Mouse (Mus musculus) MEL (cell line): Measurements from ENCODE around the gene Svs5. TPM values are rescaled to one million over a fixed set of nuclear protein-coding genes. Genes with fewer than 3 reads are reported as not detected.

Experiments used
- DNase-seq: peaks from one replicate; pipeline ENCODE4 v3.0.0; 2011; ENCODE audit warnings: low read depth, low spot score
- H3K27ac ChIP-seq: 2 replicates; pipeline ENCODE4 v1.5.1; 2012; ENCODE audit warnings: low read depth, mild to moderate bottlenecking, control low read depth, low read length, moderate library complexity; ENCODE audit not compliant: control insufficient read depth
- H3K27me3 ChIP-seq, 2 experiments: fragments of 150-350 bp in 1 of 2; sonication (generic) in 1 of 2; 2 replicates each; pipeline ENCODE4 v1.6.1; 2012; ENCODE audit warnings: low read length in 2 of 2, mild to moderate bottlenecking in 2 of 2, improper control_type of control experiment in 1 of 2, moderate library complexity in 1 of 2; ENCODE audit not compliant: insufficient read depth in 2 of 2, control insufficient read depth in 1 of 2
- H3K36me3 ChIP-seq, 2 experiments: 2 replicates each; pipeline ENCODE4 v1.6.1; 2012 to 2014; ENCODE audit warnings: low read length in 2 of 2, improper control_type of control experiment in 1 of 2, inconsistent platforms in 1 of 2, mild to moderate bottlenecking in 1 of 2; ENCODE audit not compliant: insufficient read depth in 2 of 2, control insufficient read depth in 1 of 2
- H3K4me1 ChIP-seq, 2 experiments: fragments of 150-350 bp in 1 of 2; sonication (generic) in 1 of 2; 2 replicates each; pipeline ENCODE4 v1.6.1; 2012; ENCODE audit warnings: low read length in 2 of 2, improper control_type of control experiment in 1 of 2, mild to moderate bottlenecking in 1 of 2; ENCODE audit not compliant: insufficient read depth in 2 of 2, control insufficient read depth in 1 of 2
- H3K4me3 ChIP-seq, 2 experiments: fragments of 150-350 bp in 1 of 2; sonication (generic) in 1 of 2; 2 replicates each; pipeline ENCODE4 v1.5.1; 2012; ENCODE audit warnings: low read depth in 2 of 2, low read length in 2 of 2, mild to moderate bottlenecking in 2 of 2, moderate library complexity in 2 of 2, control low read depth in 1 of 2, improper control_type of control experiment in 1 of 2; ENCODE audit not compliant: control insufficient read depth in 1 of 2, insufficient read depth in 1 of 2
- H3K79me2 ChIP-seq: 2 replicates; pipeline ENCODE4 v1.6.1; 2012; ENCODE audit warnings: mild to moderate bottlenecking, low read length, moderate library complexity; ENCODE audit not compliant: control insufficient read depth, poor library complexity, insufficient read depth
- H3K9ac ChIP-seq: 2 replicates; pipeline ENCODE4 v1.6.1; 2012; ENCODE audit warnings: low read depth, mild to moderate bottlenecking, control low read depth, low read length, moderate library complexity; ENCODE audit not compliant: control insufficient read depth, poor library complexity, severe bottlenecking
- H3K9me3 ChIP-seq: fragments of 150-350 bp; sonication (generic); replicated peaks from 2 replicates; pipeline ENCODE4 v1.6.1; 2012; ENCODE audit warnings: mild to moderate bottlenecking, low read length, improper control_type of control experiment, moderate library complexity; ENCODE audit not compliant: insufficient read depth
- CHD1 ChIP-seq: IDR thresholded peaks from 2 replicates; pipeline ENCODE4 v1.6.1; 2012; ENCODE audit warnings: low read depth, mild to moderate bottlenecking, inconsistent platforms, low read length, improper control_type of control experiment
- ELF1 ChIP-seq: IDR thresholded peaks from 2 replicates; pipeline ENCODE4 v1.6.1; 2014; ENCODE audit warnings: low read depth, mild to moderate bottlenecking, inconsistent platforms, low read length, improper control_type of control experiment, moderate library complexity
- EP300 ChIP-seq, 2 experiments: IDR thresholded peaks; 2 replicates each; pipeline ENCODE4 v1.6.1; 2011; ENCODE audit warnings: improper control_type of control experiment in 2 of 2, low read length in 2 of 2, low read depth in 1 of 2, mild to moderate bottlenecking in 1 of 2
- GABPA ChIP-seq: IDR thresholded peaks from 2 replicates; pipeline ENCODE4 v1.6.1; 2012; ENCODE audit warnings: low read depth, mild to moderate bottlenecking, inconsistent platforms, low read length, improper control_type of control experiment, moderate library complexity
- MAFK ChIP-seq: IDR thresholded peaks from 2 replicates; pipeline ENCODE4 v1.6.1; 2011; ENCODE audit warnings: low read depth, mild to moderate bottlenecking, low read length, improper control_type of control experiment, borderline replicate concordance
- MAZ ChIP-seq: IDR thresholded peaks from 2 replicates; pipeline ENCODE4 v1.6.1; 2012; ENCODE audit warnings: low read depth, mild to moderate bottlenecking, inconsistent platforms, low read length, improper control_type of control experiment
- NELFE ChIP-seq: IDR thresholded peaks from 2 replicates; pipeline ENCODE4 v1.6.1; 2011; ENCODE audit warnings: low read depth, low read length, improper control_type of control experiment
- POLR2AphosphoS5 ChIP-seq: IDR thresholded peaks from 2 replicates; pipeline ENCODE4 v1.6.1; 2012; ENCODE audit warnings: low read depth, borderline replicate concordance, mild to moderate bottlenecking, inconsistent platforms, low read length, moderate library complexity, mixed read lengths
- RCOR1 ChIP-seq: IDR thresholded peaks from 2 replicates; pipeline ENCODE4 v1.6.1; 2012; ENCODE audit warnings: low read depth, mild to moderate bottlenecking, inconsistent platforms, low read length, improper control_type of control experiment
- SMC3 ChIP-seq: IDR thresholded peaks from 2 replicates; pipeline ENCODE4 v1.6.1; 2011; ENCODE audit warnings: low read depth, low read length, improper control_type of control experiment
- TAL1 ChIP-seq: IDR thresholded peaks from 2 replicates; pipeline ENCODE4 v1.6.1; 2012; ENCODE audit warnings: mild to moderate bottlenecking, inconsistent platforms, low read length, moderate library complexity, mixed read lengths
- ZC3H11A ChIP-seq: IDR thresholded peaks from 2 replicates; pipeline ENCODE4 v1.6.1; 2012; ENCODE audit warnings: low read depth, mild to moderate bottlenecking, inconsistent platforms, low read length, improper control_type of control experiment
- ZKSCAN1 ChIP-seq: IDR thresholded peaks from 2 replicates; pipeline ENCODE4 v1.6.1; 2012; ENCODE audit warnings: low read depth, mild to moderate bottlenecking, inconsistent platforms, low read length, improper control_type of control experiment, moderate library complexity
- polyA plus RNA-seq, 2 experiments: library from polyadenylated mRNA; stranded (reverse) in 1 of 2; unstranded in 1 of 2; fragments of >175 nt in 1 of 2; fragments of >200 nt in 1 of 2; gene quantifications; 2 replicates each; pipeline versions ENCODE4 v1.2.1 to v1.2.4; 2012; ENCODE audit warnings: low replicate concordance in 2 of 2, low read depth in 1 of 2; ENCODE audit not compliant: insufficient read length in 2 of 2, insufficient read depth in 1 of 2, missing spikeins in 1 of 2
- total RNA-seq: library from RNA; depleted of rRNA; stranded (reverse); fragments of 300-350 nt; gene quantifications from 2 replicates; pipeline ENCODE4 v1.2.3, GENCODE M21; 2012

Svs5 gene
- total and polyA plus RNA-seq, 3 experiments = not detected

- Histone ChIP-seq H3K9me3 (no peaks in the 10 kb centered on the region), H3K4me1 (no peaks in the 10 kb centered on the region), H3K79me2 (no peaks in the 10 kb centered on the region), H3K27me3 (peaks cover 3 to 6% of the 10 kb centered on the region in 2 experiments; a peak in 3 of 4 replicates), H3K4me3 (no peak overlapping the region), H3K9ac (no peak overlapping the region), H3K27ac (no peak overlapping the region), H3K36me3 (no peaks in the 10 kb centered on the region)
- TF ChIP-seq MAZ = no peak
- TF ChIP-seq ZC3H11A = no peak
- no peak for TF ChIP-seq MAFK
- DNase-seq = no peak
Measured at GRCm38 (mm10) chr2:164371371-164371770, 38.8 kb downstream of the Svs5 start.

GRCm38 (mm10) chr2:164372408-164373053 is 40.0 kb downstream of the Svs5 start:
- H3K4me1 ChIP-seq = no peaks in the 10 kb centered on the region
- H3K36me3 ChIP-seq = no peaks in the 10 kb centered on the region
- H3K9me3 ChIP-seq = no peaks in the 10 kb centered on the region
- H3K79me2 ChIP-seq = no peaks in the 10 kb centered on the region
- no peak overlapping the region for H3K4me3 ChIP-seq
- H3K9ac ChIP-seq = no peak overlapping the region
- TF ChIP-seq SMC3 (no peak), GABPA (no peak), CHD1 (no peak), ZKSCAN1 (no peak), TAL1 (no peak), POLR2AphosphoS5 (no peak), ELF1 (no peak), RCOR1 (no peak)
- H3K27ac ChIP-seq = no peak overlapping the region
- DNase-seq = no peak
- H3K27me3 ChIP-seq = peaks cover 3 to 6% of the 10 kb centered on the region in 2 experiments; a peak in 3 of 4 replicates

- DNase-seq = no peak
- Histone ChIP-seq H3K4me1 (no peaks in the 10 kb centered on the region), H3K27ac (no peak overlapping the region)
- TF ChIP-seq EP300 (IDR thresholded peaks at IDR 0.05; ENCODE audit: low read depth in 1 of 2, low read length in 2 of 2) = no peak
- no peak for TF ChIP-seq NELFE
- TF ChIP-seq, all 39 proteins: peak for 0
- H3K9me3 ChIP-seq = no peaks in the 10 kb centered on the region
- H3K36me3 ChIP-seq = no peaks in the 10 kb centered on the region
- no peaks in the 10 kb centered on the region for H3K79me2 ChIP-seq
- no peak overlapping the region for H3K9ac ChIP-seq
- H3K27me3 ChIP-seq = peaks cover 6% of the 10 kb centered on the region in 2 experiments
- H3K4me3 ChIP-seq = no peak overlapping the region
Measured at GRCm38 (mm10) chr2:164373187-164373586, 40.6 kb downstream of the Svs5 start.
